Mouse (Mus musculus) liver, embryonic 16.5 days (tissue): ENCODE measurements at regions not wholly inside any gene's neighbourhood (a gene's known extent, or its start where the extent isn't known, plus 50 kb on each side); places are given as distances from the start of the nearest gene placed in this dataset.

Experiments used
- ATAC-seq: fragments of 200-750 bp; cut with Nextera tagmentation; 2 replicates; pipeline ENCODE4 v1.8.0; 2017; ENCODE audit warnings: low read depth, mild to moderate bottlenecking, moderate number of reproducible peaks, moderate library complexity
- H3K27ac ChIP-seq: fragments of 300-500 bp; sonication (generic); 2 replicates; pipeline ENCODE4 v1.5.1; 2014; ENCODE audit warnings: mild to moderate bottlenecking, low read length
- H3K27me3 ChIP-seq: fragments of 300-500 bp; sonication (generic); 2 replicates; pipeline ENCODE4 v1.6.1; 2014; ENCODE audit warnings: low read depth, low read length, mixed read lengths; ENCODE audit not compliant: control insufficient read depth, insufficient read depth
- H3K36me3 ChIP-seq: fragments of 300-500 bp; sonication (generic); 2 replicates; pipeline ENCODE4 v1.6.1; 2014; ENCODE audit warnings: mild to moderate bottlenecking; ENCODE audit not compliant: control insufficient read depth, insufficient read depth
- H3K4me1 ChIP-seq: fragments of 300-500 bp; sonication (generic); 2 replicates; pipeline ENCODE4 v1.6.1; 2014; ENCODE audit warnings: low read depth, low read length, mixed read lengths; ENCODE audit not compliant: control insufficient read depth
- H3K4me2 ChIP-seq: fragments of 300-500 bp; sonication (generic); 2 replicates; pipeline ENCODE4 v1.6.1; 2014; ENCODE audit warnings: low read depth, low read length, mixed read lengths
- H3K4me3 ChIP-seq: fragments of 300-500 bp; sonication (generic); 2 replicates; pipeline ENCODE4 v1.5.1; 2014; ENCODE audit warnings: low read depth, mild to moderate bottlenecking, low read length
- H3K9ac ChIP-seq: fragments of 300-500 bp; sonication (generic); 2 replicates; pipeline ENCODE4 v1.6.1; 2014; ENCODE audit warnings: low read depth, low read length
- H3K9me3 ChIP-seq: fragments of 300-500 bp; sonication (generic); replicated peaks from 2 replicates; pipeline ENCODE4 v1.6.1; 2016; ENCODE audit warnings: low read length; ENCODE audit not compliant: control insufficient read depth
- WGBS: fragments of 180-500 bp; shearing (Covaris S2); extraction: QIAGEN DNeasy Blood & Tissue Kit; methylation state at CpG from one replicate; pipeline ENCODE4 v1.1.7; 2014; ENCODE audit not compliant: insufficient replicate concordance; 5-methylcytosine and 5-hydroxymethylcytosine counted together

DNA sequence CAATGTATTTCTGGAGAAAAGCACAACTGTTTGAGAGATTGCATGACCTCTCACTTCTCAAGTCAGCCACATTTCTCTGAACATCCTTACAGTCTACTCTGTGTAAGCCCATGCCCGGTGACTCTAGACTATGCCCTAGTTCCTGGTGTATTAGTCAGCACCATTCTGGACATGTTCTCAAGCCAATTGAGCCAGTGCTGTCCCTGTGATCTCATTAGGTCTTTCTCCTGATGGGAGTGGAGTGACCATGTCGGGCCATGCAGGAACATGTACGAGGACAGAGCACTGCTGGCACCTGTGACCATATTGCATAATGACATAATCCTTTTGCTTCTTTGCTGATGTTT is 75.0 kb downstream of the Dyrk2 start:
- ATAC-seq, result no peak
- H3K4me3 ChIP-seq, result no peak overlapping the region
- no peak overlapping the region for H3K4me2 ChIP-seq
- WGBS, result 56% methylated on average over 3 of the region's 3 CpGs
- no peaks in the 10 kb centered on the region for H3K27me3 ChIP-seq
- no peak overlapping the region for H3K9ac ChIP-seq
- H3K36me3 ChIP-seq, result no peaks in the 10 kb centered on the region
- no peaks in the 10 kb centered on the region for H3K4me1 ChIP-seq
- no peaks in the 10 kb centered on the region for H3K9me3 ChIP-seq
- no peak overlapping the region for H3K27ac ChIP-seq

GRCm38 (mm10) chr10:118796512-118796911 is 73.5 kb downstream of the Dyrk2 start:
- 28% methylated on average over 7 of the region's 7 CpGs for WGBS

DNA sequence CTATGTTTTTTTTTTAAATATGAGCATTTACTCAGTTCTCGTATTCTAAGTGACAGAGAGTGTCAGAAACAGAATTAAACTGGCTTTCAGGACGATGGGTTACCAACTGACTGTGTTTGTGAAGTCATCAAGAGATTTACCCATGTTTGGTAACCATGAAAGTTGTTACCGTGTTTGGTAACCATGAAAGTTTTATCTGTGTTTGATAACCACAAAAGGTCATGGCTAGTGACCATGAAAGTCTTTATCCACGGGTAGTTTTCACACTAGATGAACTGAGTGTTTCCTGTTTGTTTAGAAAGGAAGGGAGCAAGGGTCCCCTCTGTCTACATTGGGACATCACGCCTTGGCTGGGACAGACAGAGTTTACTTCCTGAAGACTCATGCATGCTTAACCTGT is 72.8 kb downstream of the Dyrk2 start:
- no peak overlapping the region for H3K27ac ChIP-seq
- WGBS, result 34% methylated on average over 5 of the region's 5 CpGs
- no peak overlapping the region for H3K4me2 ChIP-seq
- no peak; the same call in 1 of the 2 replicates for ATAC-seq
- H3K27me3 ChIP-seq, result no peaks in the 10 kb centered on the region
- no peak overlapping the region for H3K4me3 ChIP-seq
- H3K36me3 ChIP-seq, result no peaks in the 10 kb centered on the region
- H3K9ac ChIP-seq, result no peak overlapping the region
- H3K4me1 ChIP-seq, result no peaks in the 10 kb centered on the region
- H3K9me3 ChIP-seq, result no peaks in the 10 kb centered on the region

More at GRCm38 (mm10) chr10:118796512-118796911, 73.5 kb downstream of the Dyrk2 start:
- no peaks in the 10 kb centered on the region for H3K4me1 ChIP-seq
- no peak overlapping the region for H3K27ac ChIP-seq
- H3K36me3 ChIP-seq, result no peaks in the 10 kb centered on the region
- H3K4me3 ChIP-seq, result no peak overlapping the region
- H3K9ac ChIP-seq, result no peak overlapping the region
- H3K9me3 ChIP-seq, result no peaks in the 10 kb centered on the region
- no peak overlapping the region for H3K4me2 ChIP-seq
- H3K27me3 ChIP-seq, result no peaks in the 10 kb centered on the region
- ATAC-seq, result no peak

DNA sequence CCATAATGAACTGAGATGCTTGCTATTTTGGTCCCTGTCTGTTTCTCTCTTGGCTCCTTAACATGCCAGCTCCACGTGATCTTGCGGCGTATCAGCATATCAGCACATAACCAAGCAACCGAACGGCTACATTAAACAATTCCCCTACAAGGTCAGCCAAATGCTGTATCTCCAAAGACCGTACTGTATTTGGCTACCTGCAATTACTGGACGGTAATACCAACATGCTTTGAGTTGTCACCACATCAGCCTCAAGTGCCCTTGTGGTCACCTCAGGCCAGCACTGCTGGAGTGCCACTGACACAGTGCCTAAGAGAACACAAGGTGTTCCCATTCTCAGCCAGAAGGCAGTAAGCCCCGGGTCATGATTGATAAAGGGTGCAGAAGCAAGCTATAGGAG is 70.2 kb downstream of the Dyrk2 start:
- Histone ChIP-seq H3K9me3 (no peaks in the 10 kb centered on the region), H3K27ac (no peak overlapping the region), H3K36me3 (no peaks in the 10 kb centered on the region), H3K4me2 (no peak overlapping the region), H3K4me3 (no peak overlapping the region), H3K9ac (no peak overlapping the region), H3K27me3 (no peaks in the 10 kb centered on the region), H3K4me1 (no peaks in the 10 kb centered on the region)
- WGBS, result 75% methylated on average over 8 of the region's 8 CpGs
- ATAC-seq, result no peak

DNA sequence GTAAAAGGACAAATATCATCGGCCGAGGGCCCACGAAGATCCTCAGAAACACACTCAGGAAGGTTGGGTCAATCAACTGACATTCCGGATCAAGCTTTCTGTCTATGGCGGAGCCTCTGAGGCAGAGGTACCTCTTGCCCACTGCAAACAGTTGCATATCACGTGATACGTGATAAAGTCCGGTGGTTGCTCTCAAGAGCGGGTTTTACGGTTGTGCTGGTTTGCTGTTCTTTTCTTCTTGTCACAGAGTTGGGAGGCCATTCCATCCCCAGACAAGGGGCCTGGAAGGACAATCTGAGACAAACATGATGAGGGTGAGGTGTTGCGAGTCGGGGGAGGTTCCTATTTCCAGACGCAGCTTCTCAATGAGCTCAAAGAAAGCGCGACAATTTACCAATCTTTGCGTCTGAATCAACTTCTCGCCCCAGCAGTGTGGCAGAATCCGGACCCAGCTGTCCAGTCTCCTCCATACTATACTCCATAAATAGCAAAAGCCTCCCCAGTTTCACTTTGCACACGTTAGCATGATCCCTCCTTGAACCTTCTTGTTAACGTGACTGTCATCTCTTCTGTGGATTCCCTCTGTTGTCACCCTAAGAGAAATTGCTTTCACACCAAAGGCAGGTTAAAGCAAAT is 66.0 kb downstream of the Dyrk2 start:
- no peak overlapping the region for H3K4me2 ChIP-seq
- 60% methylated on average over 20 of the region's 20 CpGs for WGBS
- H3K4me3 ChIP-seq, result no peak overlapping the region
- no peak overlapping the region for H3K9ac ChIP-seq
- 0 out of 2 replicates have a peak overlapping the region, but pooled peaks have one; percentile 16 for H3K27ac ChIP-seq
- H3K36me3 ChIP-seq, result no peaks in the 10 kb centered on the region
- 0 out of 2 replicates have a peak, but pooled peaks have one; percentile 45 for ATAC-seq
- H3K9me3 ChIP-seq, result no peaks in the 10 kb centered on the region
- no peaks in the 10 kb centered on the region for H3K4me1 ChIP-seq
- H3K27me3 ChIP-seq, result no peaks in the 10 kb centered on the region

DNA sequence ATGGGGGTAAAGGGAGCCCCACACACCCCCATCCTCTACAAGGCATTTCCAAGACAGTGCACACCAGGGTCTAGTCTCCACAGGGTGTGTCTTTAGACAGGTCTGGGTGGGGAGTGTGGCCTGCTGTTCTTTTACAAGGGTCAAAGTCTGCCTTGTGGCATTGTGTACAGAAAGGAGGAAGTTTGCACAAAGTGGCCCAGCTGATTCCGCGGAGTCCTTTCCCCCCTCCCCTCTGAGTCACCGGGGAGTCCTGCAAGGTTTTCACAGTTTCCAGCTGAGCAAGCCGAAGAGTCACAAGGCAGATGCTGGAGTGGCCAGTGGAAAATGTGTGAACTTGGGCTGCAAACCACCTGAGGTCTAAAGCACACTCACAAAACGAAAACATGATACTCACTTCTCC is 65.4 kb downstream of the Dyrk2 start:
- no peaks in the 10 kb centered on the region for H3K9me3 ChIP-seq
- 6% methylated on average over 5 of the region's 5 CpGs for WGBS
- no peak overlapping the region for H3K4me3 ChIP-seq
- H3K4me1 ChIP-seq, result no peaks in the 10 kb centered on the region
- H3K36me3 ChIP-seq, result no peaks in the 10 kb centered on the region
- no peak overlapping the region for H3K9ac ChIP-seq
- H3K27ac ChIP-seq, result no peak overlapping the region
- no peaks in the 10 kb centered on the region for H3K27me3 ChIP-seq
- peak; percentile 71 for ATAC-seq
- H3K4me2 ChIP-seq, result no peak overlapping the region
